Mouse (Mus musculus): ENCODE measurements around the gene Pxylp1. TPM values are rescaled to one million over a fixed set of nuclear protein-coding genes. Genes with fewer than 3 reads are reported as not detected.

The Pxylp1 gene
- polyA plus RNA-seq, 1 experiment from 2014 or later, result 31.3 TPM

DNA sequence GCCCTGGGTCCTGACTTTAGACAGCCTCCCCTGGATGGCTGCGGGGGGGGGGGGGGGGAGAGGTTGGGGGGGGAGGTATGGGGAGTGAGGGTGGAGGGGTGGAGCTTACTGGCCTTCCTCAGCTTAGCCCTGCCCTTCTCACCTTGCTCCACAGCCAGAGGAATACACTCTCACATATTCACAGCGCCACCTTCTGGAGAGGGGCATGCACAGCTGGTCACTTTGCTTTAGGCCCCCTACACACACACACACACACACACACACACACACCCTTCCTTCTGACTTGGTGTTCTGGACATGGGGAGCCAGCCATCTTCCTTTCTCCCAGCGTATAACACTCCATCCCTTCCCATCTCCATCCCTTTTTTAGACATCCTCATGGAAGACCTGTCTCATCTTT, 62.8 kb downstream of the Pxylp1 start:
- no peak for ATAC-seq (replicated peaks; ENCODE audit: insufficient number of reproducible peaks, low FRiP score, low TSS enrichment)
- no peak overlapping the region for H3K4me3 ChIP-seq (ENCODE audit: low read depth, low read length)
- 84% methylated on average over 2 of the region's 3 CpGs for WGBS (ENCODE audit: insufficient replicate concordance)

DNA sequence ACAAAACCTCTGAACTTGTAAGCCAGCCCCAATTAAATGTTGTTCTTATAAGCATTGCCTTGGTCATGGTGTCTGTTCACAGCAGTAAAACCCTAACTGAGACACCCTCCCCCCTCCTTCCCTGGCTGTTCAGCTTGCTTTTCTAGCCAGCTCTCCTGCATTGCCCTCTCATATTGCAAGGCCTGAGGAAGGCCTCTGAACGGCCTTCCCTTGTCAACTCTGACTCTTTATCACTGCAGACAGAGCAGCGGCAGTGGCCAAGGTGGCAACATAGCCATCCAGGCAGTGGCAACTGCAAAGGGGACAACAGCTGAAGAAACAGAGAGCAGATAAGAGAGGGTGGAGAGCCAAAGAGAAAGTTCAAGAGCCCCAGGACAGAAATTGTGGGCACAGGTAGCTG, 64.4 kb downstream of the Pxylp1 start:
- Histone ChIP-seq H3K4me3 (ENCODE audit: low read depth, low read length) (no peak overlapping the region), H3K9me3 (replicated peaks; ENCODE audit: control insufficient read depth, low read length) (no peaks in the 10 kb centered on the region), H3K9ac (ENCODE audit: low read depth, low read length) (no peak overlapping the region), H3K4me1 (ENCODE audit: control insufficient read depth, insufficient read depth, low read length) (peaks cover 14% of the 10 kb centered on the region), H3K36me3 (ENCODE audit: control insufficient read depth, insufficient read depth, low read length) (no peaks in the 10 kb centered on the region), H3K27me3 (ENCODE audit: control insufficient read depth, insufficient read depth, low read length) (no peaks in the 10 kb centered on the region), H3K27ac (ENCODE audit: low read depth, low read length) (no peak overlapping the region), H3K4me2 (no peak overlapping the region)
- ATAC-seq (replicated peaks; ENCODE audit: insufficient number of reproducible peaks, low FRiP score, low TSS enrichment), result no peak
- WGBS (ENCODE audit: insufficient replicate concordance), result 26% methylated on average over 2 of the region's 2 CpGs

More for the DNA sequence above, 62.8 kb downstream of the Pxylp1 start:
- H3K27me3 ChIP-seq (ENCODE audit: control insufficient read depth, insufficient read depth, low read length), result no peaks in the 10 kb centered on the region
- no peaks in the 10 kb centered on the region for H3K36me3 ChIP-seq (ENCODE audit: control insufficient read depth, insufficient read depth, low read length)
- no peak overlapping the region for H3K27ac ChIP-seq (ENCODE audit: low read depth, low read length)
- H3K4me1 ChIP-seq (ENCODE audit: control insufficient read depth, insufficient read depth, low read length), result peaks cover 16% of the 10 kb centered on the region
- H3K4me2 ChIP-seq, result no peak overlapping the region
- no peak overlapping the region for H3K9ac ChIP-seq (ENCODE audit: low read depth, low read length)
- H3K9me3 ChIP-seq (replicated peaks; ENCODE audit: control insufficient read depth, low read length), result no peaks in the 10 kb centered on the region

DNA sequence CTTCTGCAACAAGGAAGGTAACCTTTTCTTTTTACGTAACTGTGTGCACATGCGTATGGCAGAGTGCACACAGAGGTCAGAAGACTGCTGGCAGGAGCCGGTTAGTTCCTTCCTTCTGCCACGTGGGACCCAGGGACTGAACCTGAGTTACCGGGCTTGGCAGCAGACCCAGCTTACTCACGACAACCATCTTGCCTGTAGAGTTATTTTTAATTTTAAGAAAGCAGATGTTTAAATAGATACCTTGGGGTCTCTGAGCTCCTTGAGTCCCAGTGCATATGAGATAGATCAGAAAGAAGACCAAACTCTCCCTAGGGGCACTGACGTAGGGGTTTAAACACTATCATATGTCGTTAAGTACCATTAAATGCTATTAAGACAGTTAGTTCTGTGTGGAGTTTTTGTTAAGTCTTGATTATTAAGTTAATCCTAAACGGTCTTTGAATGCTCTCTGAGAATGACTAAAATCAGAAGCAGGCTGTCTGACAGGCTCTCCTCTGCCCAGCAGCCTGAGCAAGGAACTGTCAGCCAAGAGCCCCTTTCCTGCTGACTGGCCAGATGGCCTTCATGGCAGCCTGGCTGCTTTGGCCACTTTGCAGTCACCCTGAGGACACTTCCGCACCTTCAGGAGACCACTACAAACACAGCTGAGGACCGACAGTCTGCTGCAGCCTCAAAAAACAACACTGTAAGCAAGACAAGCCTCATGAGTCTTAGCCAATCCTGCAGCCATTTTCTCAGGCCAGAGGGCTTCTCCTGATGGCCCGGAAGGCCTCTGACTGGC, 65.3 kb downstream of the Pxylp1 start:
- Histone ChIP-seq H3K9ac (ENCODE audit: low read depth, low read length) (no peak overlapping the region), H3K9me3 (replicated peaks; ENCODE audit: control insufficient read depth, low read length) (no peaks in the 10 kb centered on the region), H3K4me2 (no peak overlapping the region), H3K27me3 (ENCODE audit: control insufficient read depth, insufficient read depth, low read length) (no peaks in the 10 kb centered on the region), H3K27ac (ENCODE audit: low read depth, low read length) (no peak overlapping the region), H3K4me3 (ENCODE audit: low read depth, low read length) (no peak overlapping the region), H3K36me3 (ENCODE audit: control insufficient read depth, insufficient read depth, low read length) (no peaks in the 10 kb centered on the region), H3K4me1 (ENCODE audit: control insufficient read depth, insufficient read depth, low read length) (peaks cover 10% of the 10 kb centered on the region)
- no peak for ATAC-seq (replicated peaks; ENCODE audit: insufficient number of reproducible peaks, low FRiP score, low TSS enrichment)
- WGBS (ENCODE audit: insufficient replicate concordance), result 79% methylated on average over 12 of the region's 12 CpGs

- H3K4me2 ChIP-seq, result no peak overlapping the region
- ATAC-seq (replicated peaks; ENCODE audit: insufficient number of reproducible peaks, low FRiP score, low TSS enrichment), result no peak
- H3K4me1 ChIP-seq (ENCODE audit: control insufficient read depth, insufficient read depth, low read length), result peaks cover 10% of the 10 kb centered on the region; the same call in 1 of the 2 replicates
- no peak overlapping the region for H3K27ac ChIP-seq (ENCODE audit: low read depth, low read length)
- WGBS (ENCODE audit: insufficient replicate concordance), result 91% methylated on average over 18 of the region's 18 CpGs
- H3K9ac ChIP-seq (ENCODE audit: low read depth, low read length), result no peak overlapping the region
- no peaks in the 10 kb centered on the region for H3K36me3 ChIP-seq (ENCODE audit: control insufficient read depth, insufficient read depth, low read length)
- no peaks in the 10 kb centered on the region for H3K9me3 ChIP-seq (replicated peaks; ENCODE audit: control insufficient read depth, low read length)
- no peak overlapping the region for H3K4me3 ChIP-seq (ENCODE audit: low read depth, low read length)
- H3K27me3 ChIP-seq (ENCODE audit: control insufficient read depth, insufficient read depth, low read length), result no peaks in the 10 kb centered on the region
These were observed 67.6 kb downstream of the Pxylp1 start for GRCm38 (mm10) chr9:96824857-96825256.

DNA sequence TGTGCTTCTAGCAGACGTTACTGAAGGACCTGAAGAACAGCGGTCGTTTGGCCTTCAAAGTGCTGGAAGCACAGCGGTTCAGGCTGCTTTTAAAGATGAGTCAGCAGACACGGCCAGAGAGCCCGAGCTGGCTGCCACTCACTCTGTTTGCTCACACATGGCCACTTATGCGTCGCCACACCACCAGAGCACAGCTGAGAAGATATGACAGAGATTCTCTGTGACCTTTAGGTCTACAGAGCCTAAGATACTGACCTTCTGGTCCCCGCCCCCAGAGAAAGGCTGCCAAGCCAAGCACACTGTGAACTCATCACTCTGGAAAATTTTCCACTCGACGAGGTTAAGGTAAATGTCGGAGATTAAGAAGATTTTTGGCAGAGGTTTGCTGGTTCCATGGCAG, 68.4 kb downstream of the Pxylp1 start:
- Histone ChIP-seq H3K36me3 (ENCODE audit: control insufficient read depth, insufficient read depth, low read length) (no peaks in the 10 kb centered on the region), H3K4me3 (ENCODE audit: low read depth, low read length) (no peak overlapping the region), H3K9ac (ENCODE audit: low read depth, low read length) (no peak overlapping the region), H3K27me3 (ENCODE audit: control insufficient read depth, insufficient read depth, low read length) (no peaks in the 10 kb centered on the region), H3K9me3 (replicated peaks; ENCODE audit: control insufficient read depth, low read length) (no peaks in the 10 kb centered on the region), H3K4me2 (peak overlapping the region; percentile 22), H3K4me1 (ENCODE audit: control insufficient read depth, insufficient read depth, low read length) (peaks cover 10% of the 10 kb centered on the region; the same call in 1 of the 2 replicates), H3K27ac (ENCODE audit: low read depth, low read length) (0 out of 2 replicates have a peak overlapping the region, but pooled peaks have one; percentile 22)
- no peak for ATAC-seq (replicated peaks; ENCODE audit: insufficient number of reproducible peaks, low FRiP score, low TSS enrichment)
- 42% methylated on average over 12 of the region's 12 CpGs for WGBS (ENCODE audit: insufficient replicate concordance)

GRCm38 (mm10) chr9:96823541-96823940, 68.9 kb downstream of the Pxylp1 start:
- no peak for ATAC-seq (replicated peaks; ENCODE audit: insufficient number of reproducible peaks, low FRiP score, low TSS enrichment)
- H3K27ac ChIP-seq (ENCODE audit: low read depth, low read length), result no peak overlapping the region
- no peaks in the 10 kb centered on the region for H3K36me3 ChIP-seq (ENCODE audit: control insufficient read depth, insufficient read depth, low read length)
- WGBS (ENCODE audit: insufficient replicate concordance), result 60% methylated on average over 5 of the region's 5 CpGs
- H3K9me3 ChIP-seq (replicated peaks; ENCODE audit: control insufficient read depth, low read length), result no peaks in the 10 kb centered on the region
- peaks cover 10% of the 10 kb centered on the region; the same call in 1 of the 2 replicates for H3K4me1 ChIP-seq (ENCODE audit: control insufficient read depth, insufficient read depth, low read length)
- H3K27me3 ChIP-seq (ENCODE audit: control insufficient read depth, insufficient read depth, low read length), result no peaks in the 10 kb centered on the region
- H3K4me2 ChIP-seq, result peak overlapping the region; percentile 22; the same call in 1 of the 2 replicates
- no peak overlapping the region for H3K4me3 ChIP-seq (ENCODE audit: low read depth, low read length)
- no peak overlapping the region for H3K9ac ChIP-seq (ENCODE audit: low read depth, low read length)

DNA sequence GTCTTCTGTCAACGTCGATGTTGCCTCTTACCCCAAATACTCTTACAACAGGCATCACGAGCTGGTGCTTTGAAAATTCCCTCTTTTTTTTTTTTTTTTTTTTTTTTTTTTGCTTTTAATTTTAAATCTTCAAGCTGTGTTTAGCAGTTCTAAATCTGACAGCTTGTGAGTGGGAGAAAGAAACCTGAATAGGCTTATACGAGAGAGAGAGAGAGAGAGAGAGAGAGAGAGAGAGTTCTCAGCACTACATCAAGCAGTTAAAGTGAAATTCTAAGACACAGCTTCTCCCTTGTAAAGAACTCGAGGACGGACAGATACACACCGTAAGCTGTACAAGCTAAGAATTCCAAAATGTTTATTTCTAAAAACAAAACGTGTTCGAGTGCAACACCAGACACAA, 69.5 kb downstream of the Pxylp1 start:
- Histone ChIP-seq H3K9me3 (replicated peaks; ENCODE audit: control insufficient read depth, low read length) (no peaks in the 10 kb centered on the region), H3K27ac (ENCODE audit: low read depth, low read length) (no peak overlapping the region), H3K27me3 (ENCODE audit: control insufficient read depth, insufficient read depth, low read length) (no peaks in the 10 kb centered on the region), H3K4me1 (ENCODE audit: control insufficient read depth, insufficient read depth, low read length) (peaks cover 5% of the 10 kb centered on the region; the same call in 1 of the 2 replicates), H3K36me3 (ENCODE audit: control insufficient read depth, insufficient read depth, low read length) (no peaks in the 10 kb centered on the region), H3K4me3 (ENCODE audit: low read depth, low read length) (no peak overlapping the region), H3K9ac (ENCODE audit: low read depth, low read length) (no peak overlapping the region), H3K4me2 (no peak overlapping the region)
- ATAC-seq (replicated peaks; ENCODE audit: insufficient number of reproducible peaks, low FRiP score, low TSS enrichment), result no peak
- 84% methylated on average over 9 of the region's 9 CpGs for WGBS (ENCODE audit: insufficient replicate concordance)

DNA sequence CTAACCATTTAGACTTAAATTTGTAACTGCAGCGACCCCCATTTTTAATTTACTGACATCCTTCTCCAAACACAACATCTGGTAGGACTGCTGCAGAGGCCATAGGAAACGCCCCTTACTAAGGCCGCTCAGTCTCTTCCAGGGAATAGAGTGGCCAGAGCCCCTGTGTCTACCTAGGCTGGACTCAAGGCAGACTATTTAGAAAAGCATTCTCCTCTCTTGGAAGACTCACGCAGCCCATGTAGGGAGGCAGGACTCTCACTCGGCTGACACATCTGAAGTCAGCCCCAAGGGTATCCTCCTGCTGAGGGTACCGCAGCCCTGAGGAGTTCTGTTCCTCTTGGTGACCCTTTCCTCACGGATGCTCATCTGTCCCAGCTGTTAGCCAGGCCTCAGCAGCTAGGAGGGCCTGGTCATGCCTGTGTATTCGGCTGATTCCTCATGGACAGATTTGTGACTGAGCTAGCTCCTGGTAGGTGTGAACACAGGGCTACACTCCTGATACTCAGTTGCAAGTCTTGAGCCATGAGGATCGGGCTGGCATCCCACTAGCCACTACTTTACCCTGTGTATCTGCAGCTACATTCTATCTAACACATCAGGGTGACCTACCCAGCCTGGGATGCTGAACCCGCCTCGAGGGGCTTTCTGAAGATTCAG, 73.5 kb downstream of the Pxylp1 start:
- Histone ChIP-seq H3K9me3 (replicated peaks; ENCODE audit: control insufficient read depth, low read length) (no peaks in the 10 kb centered on the region), H3K27ac (ENCODE audit: low read depth, low read length) (no peak overlapping the region), H3K9ac (ENCODE audit: low read depth, low read length) (no peak overlapping the region), H3K4me1 (ENCODE audit: control insufficient read depth, insufficient read depth, low read length) (peaks cover 5% of the 10 kb centered on the region; the same call in 1 of the 2 replicates), H3K36me3 (ENCODE audit: control insufficient read depth, insufficient read depth, low read length) (no peaks in the 10 kb centered on the region), H3K4me3 (ENCODE audit: low read depth, low read length) (no peak overlapping the region), H3K27me3 (ENCODE audit: control insufficient read depth, insufficient read depth, low read length) (no peaks in the 10 kb centered on the region), H3K4me2 (no peak overlapping the region)
- no peak for ATAC-seq (replicated peaks; ENCODE audit: insufficient number of reproducible peaks, low FRiP score, low TSS enrichment)
- WGBS (ENCODE audit: insufficient replicate concordance), result 62% methylated on average over 11 of the region's 11 CpGs

Data from heart, embryonic 11.5 days (tissue).